Mouse (Mus musculus) stomach, embryonic 16.5 days (tissue): Measurements from ENCODE around the gene Asb1. TPM values are rescaled to one million over a fixed set of nuclear protein-coding genes. Genes with fewer than 3 reads are reported as not detected.

Source experiments
- ATAC-seq: fragments of 200-750 bp; cut with Nextera tagmentation; 2 replicates; pipeline ENCODE4 v1.8.0; 2017; ENCODE audit warnings: moderate number of reproducible peaks, moderate TSS enrichment; ENCODE audit not compliant: insufficient read depth, low FRiP score
- H3K27ac ChIP-seq: fragments of 300-500 bp; sonication (generic); 2 replicates; pipeline ENCODE4 v1.5.1; 2014; ENCODE audit warnings: low read length
- H3K27me3 ChIP-seq: fragments of 300-500 bp; sonication (generic); 2 replicates; pipeline ENCODE4 v1.6.1; 2014; ENCODE audit warnings: low read length, control low read depth, mixed read lengths; ENCODE audit not compliant: control insufficient read depth, insufficient read depth
- H3K36me3 ChIP-seq: fragments of 300-500 bp; sonication (generic); 2 replicates; pipeline ENCODE4 v1.6.1; 2014; ENCODE audit warnings: low read length; ENCODE audit not compliant: control insufficient read depth, insufficient read depth
- H3K4me1 ChIP-seq: fragments of 300-500 bp; sonication (generic); 2 replicates; pipeline ENCODE4 v1.6.1; 2014; ENCODE audit warnings: low read length, control low read depth, mixed read lengths; ENCODE audit not compliant: control insufficient read depth, insufficient read depth
- H3K4me2 ChIP-seq: fragments of 300-500 bp; sonication (generic); 2 replicates; pipeline ENCODE4 v1.6.1; 2014; ENCODE audit warnings: low read depth, low read length, mixed read lengths
- H3K4me3 ChIP-seq: fragments of 300-500 bp; sonication (generic); replicated peaks from 2 replicates; pipeline ENCODE4 v1.5.1; 2014; ENCODE audit warnings: mild to moderate bottlenecking, low read length
- H3K9ac ChIP-seq: fragments of 300-500 bp; sonication (generic); 2 replicates; pipeline ENCODE4 v1.6.1; 2014; ENCODE audit warnings: low read length
- H3K9me3 ChIP-seq: fragments of 300-500 bp; sonication (generic); replicated peaks from 2 replicates; pipeline ENCODE4 v1.6.1; 2016; ENCODE audit warnings: low read length, control low read depth; ENCODE audit not compliant: control insufficient read depth
- WGBS: fragments of 180-500 bp; shearing (Covaris S2); extraction: QIAGEN DNeasy Blood & Tissue Kit; methylation state at CpG from one replicate; pipeline ENCODE4 v1.1.7; 2014; 5-methylcytosine and 5-hydroxymethylcytosine counted together
- polyA plus RNA-seq: library from polyadenylated mRNA; unstranded; fragments of >200 nt; fragmentation: Nextera tagmentation; extraction: Ambion mirVana; gene quantifications from 2 replicates; pipeline ENCODE4 v1.2.1, GENCODE M21; 2015

Gene Asb1
- polyA plus RNA-seq, 1 experiment from 2014 or later: 5.2 TPM

- Histone ChIP-seq H3K27ac (no peak overlapping the region), H3K4me3 (no peak overlapping the region), H3K36me3 (no peaks in the 10 kb centered on the region; the same call in 1 of the 2 replicates), H3K4me1 (no peaks in the 10 kb centered on the region), H3K9ac (no peak overlapping the region), H3K9me3 (no peaks in the 10 kb centered on the region), H3K27me3 (no peaks in the 10 kb centered on the region), H3K4me2 (no peak overlapping the region)
- WGBS: 13% methylated on average over 10 of the region's 10 CpGs
- ATAC-seq: peak; percentile 69; the same call in 1 of the 2 replicates
These were observed 16.6 kb upstream of the Asb1 start for GRCm38 (mm10) chr1:91523759-91524158.

- H3K36me3 ChIP-seq: no peaks in the 10 kb centered on the region; the same call in 1 of the 2 replicates
- H3K9ac ChIP-seq: 0 out of 2 replicates have a peak overlapping the region, but pooled peaks have one; percentile 2
- no peak overlapping the region for H3K27ac ChIP-seq
- H3K27me3 ChIP-seq: no peaks in the 10 kb centered on the region
- WGBS: 91% methylated on average over 14 of the region's 14 CpGs
- ATAC-seq: no peak
- H3K9me3 ChIP-seq: no peaks in the 10 kb centered on the region
- H3K4me2 ChIP-seq: no peak overlapping the region
- no peaks in the 10 kb centered on the region for H3K4me1 ChIP-seq
- H3K4me3 ChIP-seq: no peak overlapping the region
These were observed 14.5 kb upstream of the Asb1 start for GRCm38 (mm10) chr1:91525838-91526237.

GRCm38 (mm10) chr1:91530166-91530565 lies 10.2 kb upstream of the Asb1 start:
- no peak for ATAC-seq

GRCm38 (mm10) chr1:91532243-91532642 lies 8.1 kb upstream of the Asb1 start:
- Histone ChIP-seq H3K36me3 (no peaks in the 10 kb centered on the region), H3K4me3 (no peak overlapping the region), H3K9me3 (no peaks in the 10 kb centered on the region), H3K9ac (no peak overlapping the region), H3K27ac (no peak overlapping the region), H3K27me3 (no peaks in the 10 kb centered on the region), H3K4me1 (0 out of 2 replicates have a peak, but pooled peaks cover 3% of the 10 kb centered on the region), H3K4me2 (no peak overlapping the region)
- no peak for ATAC-seq
- WGBS: 74% methylated on average over 4 of the region's 4 CpGs

More at GRCm38 (mm10) chr1:91530166-91530565, 10.2 kb upstream of the Asb1 start:
- Histone ChIP-seq H3K27ac (no peak overlapping the region), H3K9ac (no peak overlapping the region), H3K4me3 (no peak overlapping the region), H3K9me3 (no peaks in the 10 kb centered on the region), H3K4me2 (no peak overlapping the region), H3K36me3 (no peaks in the 10 kb centered on the region; the same call in 1 of the 2 replicates), H3K4me1 (0 out of 2 replicates have a peak, but pooled peaks cover 3% of the 10 kb centered on the region), H3K27me3 (no peaks in the 10 kb centered on the region)
- WGBS: 88% methylated on average over 9 of the region's 9 CpGs

- Histone ChIP-seq H3K36me3 (no peaks in the 10 kb centered on the region), H3K4me2 (no peak overlapping the region), H3K4me1 (0 out of 2 replicates have a peak, but pooled peaks cover 3% of the 10 kb centered on the region), H3K4me3 (no peak overlapping the region), H3K27me3 (no peaks in the 10 kb centered on the region), H3K9me3 (no peaks in the 10 kb centered on the region), H3K27ac (no peak overlapping the region), H3K9ac (no peak overlapping the region)
- ATAC-seq: no peak
- 79% methylated on average over 5 of the region's 5 CpGs for WGBS
These were observed 7.5 kb upstream of the Asb1 start for GRCm38 (mm10) chr1:91532892-91533291.

- H3K27ac ChIP-seq: no peak overlapping the region
- 49% methylated on average over 2 of the region's 2 CpGs for WGBS
- H3K36me3 ChIP-seq: no peaks in the 10 kb centered on the region
- peak; percentile 59 for ATAC-seq
- no peak overlapping the region for H3K4me2 ChIP-seq
- no peak overlapping the region for H3K9ac ChIP-seq
- peaks cover 1% of the 10 kb centered on the region for H3K27me3 ChIP-seq
- no peak overlapping the region for H3K4me3 ChIP-seq
- no peaks in the 10 kb centered on the region for H3K9me3 ChIP-seq
- H3K4me1 ChIP-seq: 0 out of 2 replicates have a peak, but pooled peaks cover 3% of the 10 kb centered on the region
These were observed 6.9 kb upstream of the Asb1 start for GRCm38 (mm10) chr1:91533483-91533882.

GRCm38 (mm10) chr1:91533961-91534723 lies 6.2 kb upstream of the Asb1 start:
- Histone ChIP-seq H3K9ac (no peak overlapping the region), H3K4me1 (0 out of 2 replicates have a peak, but pooled peaks cover 3% of the 10 kb centered on the region), H3K27me3 (peaks cover 7% of the 10 kb centered on the region), H3K9me3 (no peaks in the 10 kb centered on the region), H3K36me3 (no peaks in the 10 kb centered on the region), H3K27ac (no peak overlapping the region), H3K4me3 (no peak overlapping the region), H3K4me2 (no peak overlapping the region)
- WGBS: 70% methylated on average over 19 of the region's 19 CpGs
- no peak for ATAC-seq

- H3K36me3 ChIP-seq: no peaks in the 10 kb centered on the region
- WGBS: 24% methylated on average over 22 of the region's 22 CpGs
- H3K4me1 ChIP-seq: peaks cover 13% of the 10 kb centered on the region
- no peak overlapping the region for H3K9ac ChIP-seq
- peaks cover 12% of the 10 kb centered on the region for H3K27me3 ChIP-seq
- no peak overlapping the region for H3K4me2 ChIP-seq
- no peak overlapping the region for H3K27ac ChIP-seq
- no peaks in the 10 kb centered on the region for H3K9me3 ChIP-seq
- ATAC-seq: no peak
- H3K4me3 ChIP-seq: no peak overlapping the region
These were observed 2.4 kb upstream of the Asb1 start for GRCm38 (mm10) chr1:91537786-91538569.

GRCm38 (mm10) chr1:91538570-91538929 lies 1.8 kb upstream of the Asb1 start:
- H3K9me3 ChIP-seq: no peaks in the 10 kb centered on the region
- peaks cover 12% of the 10 kb centered on the region for H3K27me3 ChIP-seq
- H3K27ac ChIP-seq: no peak overlapping the region
- H3K4me3 ChIP-seq: no peak overlapping the region
- H3K9ac ChIP-seq: no peak overlapping the region
- no peaks in the 10 kb centered on the region for H3K36me3 ChIP-seq
- no peak for ATAC-seq
- H3K4me1 ChIP-seq: peaks cover 13% of the 10 kb centered on the region
- 50% methylated on average over 1 of the region's 1 CpGs for WGBS
- H3K4me2 ChIP-seq: no peak overlapping the region
